Mouse (Mus musculus): ENCODE data around the gene Anapc1. TPM values are rescaled to one million over a fixed set of nuclear protein-coding genes. Genes with fewer than 3 reads are reported as not detected.

The Anapc1 gene
- 41.4 and 45.5 TPM in 2 replicates for polyA plus RNA-seq (2012; rRNA removed)

- peak; percentile 78 to 92 for DNase-seq (ENCODE audit: extremely low spot score in 1 of 2, low spot score in 1 of 2)
These were observed at the start of gene Anapc1 for GRCm38 (mm10) chr2:128686921-128687557. TSS of gene Anapc1 (minus strand) at chr2:128687391.

GRCm38 (mm10) chr2:128735089-128735488 lies 47.9 kb upstream of the Anapc1 start:
- DNase-seq (ENCODE audit: extremely low spot score in 1 of 2, low spot score in 1 of 2), result no peak

GRCm38 (mm10) chr2:128731951-128732350 lies 44.8 kb upstream of the Anapc1 start:
- no peak for DNase-seq (ENCODE audit: extremely low spot score in 1 of 2, low spot score in 1 of 2)

- DNase-seq (ENCODE audit: extremely low spot score in 1 of 2, low spot score in 1 of 2), result no peak
These were observed 44.3 kb upstream of the Anapc1 start for GRCm38 (mm10) chr2:128731514-128731913.

GRCm38 (mm10) chr2:128729141-128729540 lies 42.0 kb upstream of the Anapc1 start:
- no peak for DNase-seq (ENCODE audit: extremely low spot score in 1 of 2, low spot score in 1 of 2)

GRCm38 (mm10) chr2:128728066-128728465 lies 40.9 kb upstream of the Anapc1 start:
- no peak for DNase-seq (ENCODE audit: extremely low spot score in 1 of 2, low spot score in 1 of 2)

GRCm38 (mm10) chr2:128727552-128727951 lies 40.4 kb upstream of the Anapc1 start:
- no peak for DNase-seq (ENCODE audit: extremely low spot score in 1 of 2, low spot score in 1 of 2)

- no peak for DNase-seq (ENCODE audit: extremely low spot score in 1 of 2, low spot score in 1 of 2)
These were observed 39.4 kb upstream of the Anapc1 start for GRCm38 (mm10) chr2:128726626-128727025.

GRCm38 (mm10) chr2:128726067-128726466 lies 38.9 kb upstream of the Anapc1 start:
- no peak for DNase-seq (ENCODE audit: extremely low spot score in 1 of 2, low spot score in 1 of 2)

- DNase-seq (ENCODE audit: extremely low spot score in 1 of 2, low spot score in 1 of 2), result no peak
These were observed 35.0 kb upstream of the Anapc1 start for GRCm38 (mm10) chr2:128722106-128722710.

GRCm38 (mm10) chr2:128719380-128719779 lies 32.2 kb upstream of the Anapc1 start:
- no peak for DNase-seq (ENCODE audit: extremely low spot score in 1 of 2, low spot score in 1 of 2)

GRCm38 (mm10) chr2:128715979-128716378 lies 28.8 kb upstream of the Anapc1 start:
- DNase-seq (ENCODE audit: extremely low spot score in 1 of 2, low spot score in 1 of 2), result no peak

- DNase-seq (ENCODE audit: extremely low spot score in 1 of 2, low spot score in 1 of 2), result no peak
These were observed 27.6 kb upstream of the Anapc1 start for GRCm38 (mm10) chr2:128714724-128715241.

- peak in 1 of 2 experiments; percentile 11 for DNase-seq (ENCODE audit: extremely low spot score in 1 of 2, low spot score in 1 of 2)
These were observed 26.4 kb upstream of the Anapc1 start for GRCm38 (mm10) chr2:128713548-128714003.

- DNase-seq (ENCODE audit: extremely low spot score in 1 of 2, low spot score in 1 of 2), result no peak
These were observed 25.7 kb upstream of the Anapc1 start for GRCm38 (mm10) chr2:128712940-128713339.

GRCm38 (mm10) chr2:128710609-128711008 lies 23.4 kb upstream of the Anapc1 start:
- DNase-seq (ENCODE audit: extremely low spot score in 1 of 2, low spot score in 1 of 2), result no peak

- peak; percentile 14 to 35 for DNase-seq (ENCODE audit: extremely low spot score in 1 of 2, low spot score in 1 of 2)
These were observed 22.1 kb upstream of the Anapc1 start for GRCm38 (mm10) chr2:128709264-128709663.

GRCm38 (mm10) chr2:128704474-128704873 lies 17.3 kb upstream of the Anapc1 start:
- DNase-seq (ENCODE audit: extremely low spot score in 1 of 2, low spot score in 1 of 2), result peak in 1 of 2 experiments; percentile 22

GRCm38 (mm10) chr2:128699201-128699885 lies 12.2 kb upstream of the Anapc1 start:
- no peak for DNase-seq (ENCODE audit: extremely low spot score in 1 of 2, low spot score in 1 of 2)

GRCm38 (mm10) chr2:128698693-128699181 lies 11.5 kb upstream of the Anapc1 start, which contains the start of gene Mertk:
TSS of gene Mertk (plus strand) at chr2:128698956.
- peak; percentile 45 to 63 for DNase-seq (ENCODE audit: extremely low spot score in 1 of 2, low spot score in 1 of 2)

GRCm38 (mm10) chr2:128698140-128698692 lies 11.0 kb upstream of the Anapc1 start:
- peak; percentile 27 to 82 for DNase-seq (ENCODE audit: extremely low spot score in 1 of 2, low spot score in 1 of 2)

All from frontal cortex, adult 2 months (tissue).